Mouse (Mus musculus) G1E (cell line): ENCODE data around the gene Babam1.

Experiments
- CTCF ChIP-seq: IDR thresholded peaks from 2 replicates; pipeline ENCODE4 v1.5.1; 2012; ENCODE audit warnings: low read depth, low read length, inconsistent platforms, mixed read lengths
- GATA1 ChIP-seq: IDR thresholded peaks from 2 replicates; pipeline ENCODE4 v1.6.1; 2012; ENCODE audit warnings: borderline replicate concordance, low read length, inconsistent platforms, mixed read lengths
- POLR2AphosphoS5 ChIP-seq: IDR thresholded peaks from 2 replicates; pipeline ENCODE4 v1.6.1; 2012; ENCODE audit warnings: low read depth, low read length, inconsistent platforms; ENCODE audit not compliant: insufficient replicate concordance
- TAL1 ChIP-seq: conservative IDR thresholded peaks from 2 replicates; pipeline ENCODE4 v1.6.1; 2012; ENCODE audit warnings: low read depth, low read length, inconsistent platforms, mixed read lengths

DNA sequence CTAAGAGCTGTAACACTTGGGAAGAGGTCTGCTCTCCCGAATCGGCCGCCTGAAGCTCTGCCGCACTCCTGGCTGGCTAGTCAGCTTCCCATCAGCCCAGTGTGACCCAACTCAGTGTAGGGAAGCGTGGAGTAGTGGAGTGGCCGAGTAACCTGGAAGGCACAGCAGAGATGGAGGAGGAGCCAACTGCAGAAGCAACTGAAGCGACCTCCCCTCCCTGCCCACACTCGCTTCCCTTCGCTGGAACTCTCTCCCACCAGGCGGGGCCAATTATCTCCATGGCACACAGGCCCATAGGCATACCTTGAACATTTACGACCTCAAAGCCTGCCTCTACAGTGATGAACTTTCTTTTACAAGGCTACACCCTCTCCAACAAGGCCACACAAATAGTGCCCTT, 55.1 kb downstream of the Babam1 start:
- no peak for TF ChIP-seq CTCF
- TF ChIP-seq TAL1: no peak
- no peak for TF ChIP-seq GATA1
- no peak for TF ChIP-seq POLR2AphosphoS5
